Mouse (Mus musculus) left cerebral cortex, adult 11 months (tissue): ENCODE measurements around the gene Vpreb2.
"Not testable (repeated sequence)": the region's sequence is repeated elsewhere in the genome, so short reads cannot be mapped to it uniquely, and the experiment has no call there.

ENCODE experiments used
- DNase-seq: peaks from one replicate; pipeline ENCODE4 v3.0.0; 2022; ENCODE audit warnings: low spot score

Gene Vpreb2

DNA sequence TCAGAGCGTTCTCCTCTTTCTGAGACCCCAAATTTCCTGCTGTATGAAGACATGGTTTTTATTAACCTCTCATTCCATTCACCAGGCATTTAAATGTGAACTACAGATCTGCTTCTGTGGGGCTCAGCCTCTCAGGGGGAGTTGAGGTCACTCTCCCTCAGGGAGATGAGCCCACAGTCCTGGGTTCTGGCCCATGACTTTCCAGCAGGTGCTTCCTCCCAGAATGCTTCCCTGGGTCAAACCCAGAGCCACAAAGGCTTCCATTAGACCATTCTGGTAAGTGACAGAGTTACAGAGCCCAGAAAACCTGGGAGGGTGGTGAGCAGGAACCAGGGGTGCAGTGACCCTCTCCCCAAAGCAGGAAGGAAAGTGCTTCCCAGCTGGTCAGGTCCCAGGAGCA, at the start of gene Vpreb2:
Gene Vpreb2, plus strand, starts transcription at position 301 of the 400 bp plus-strand sequence.
- no peak for DNase-seq

DNA sequence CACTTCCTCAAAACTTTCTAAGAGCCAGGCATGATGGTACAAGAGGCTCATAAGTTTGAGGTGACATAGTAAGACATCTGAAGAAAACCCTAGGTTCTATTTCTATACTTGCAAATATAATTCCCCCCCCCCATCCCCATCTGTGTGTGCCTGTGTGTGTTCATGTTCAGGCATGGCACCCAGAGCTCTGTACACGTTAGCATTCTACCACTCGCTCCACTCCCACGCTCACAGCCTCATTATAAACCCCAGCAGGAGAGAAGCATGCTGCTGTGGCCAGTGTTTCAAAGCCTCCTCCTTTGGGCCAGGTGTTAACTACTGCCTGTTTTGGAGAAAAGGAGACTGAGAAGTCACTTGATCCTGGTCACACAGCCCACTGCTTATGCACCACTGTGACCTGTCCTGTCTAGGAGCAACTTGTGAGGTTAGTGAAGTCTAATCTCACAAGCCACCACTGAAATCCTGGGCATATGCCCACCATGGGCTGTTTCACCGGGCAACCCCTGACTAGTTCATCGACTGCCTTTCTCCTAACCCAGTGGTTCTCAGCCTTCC, 48.2 kb upstream of the Vpreb2 start:
- DNase-seq: no peak

DNA sequence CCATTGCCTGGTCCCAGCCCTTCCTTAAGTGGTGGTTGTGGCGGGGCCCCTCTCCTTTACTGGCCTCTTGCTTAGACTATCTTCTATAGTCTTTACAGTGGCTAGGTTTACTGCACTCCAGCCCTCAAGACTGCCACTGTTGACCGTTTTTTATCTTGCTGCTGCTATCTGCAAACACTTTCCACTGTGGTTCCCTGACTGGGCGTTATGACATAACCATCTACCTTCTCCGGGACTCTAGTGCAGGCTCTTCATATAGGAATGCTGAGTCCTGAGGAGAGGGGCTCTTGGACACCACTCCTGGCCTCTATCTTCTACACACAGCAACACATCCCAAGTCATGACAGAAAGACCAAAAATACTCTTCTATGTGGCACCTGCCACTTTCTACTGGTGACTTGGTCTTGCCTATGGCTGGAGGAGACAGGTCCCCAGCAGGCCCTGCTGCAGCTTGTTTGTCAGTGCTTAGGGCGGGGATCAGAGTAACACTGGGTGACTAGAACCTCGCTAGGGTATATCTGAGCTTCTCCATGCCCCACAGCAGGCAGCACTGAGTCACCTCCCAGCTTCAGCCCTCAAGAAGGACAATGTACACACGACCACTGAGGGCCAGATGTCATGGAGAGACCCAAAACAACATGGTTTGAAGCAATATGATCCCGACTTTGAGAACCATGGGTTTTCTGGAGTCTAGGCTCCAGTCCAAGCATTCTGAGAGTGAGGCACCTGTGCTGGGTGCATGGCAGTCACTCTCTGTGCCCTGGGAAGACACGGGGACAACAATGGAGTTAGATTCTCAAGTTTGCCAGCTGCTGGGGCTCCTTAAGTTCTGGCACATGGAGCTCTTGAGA, 46.4 kb upstream of the Vpreb2 start:
- DNase-seq: no peak

GRCm38 (mm10) chr16:17934445-17934910, 45.8 kb upstream of the Vpreb2 start:
- DNase-seq: no peak

DNA sequence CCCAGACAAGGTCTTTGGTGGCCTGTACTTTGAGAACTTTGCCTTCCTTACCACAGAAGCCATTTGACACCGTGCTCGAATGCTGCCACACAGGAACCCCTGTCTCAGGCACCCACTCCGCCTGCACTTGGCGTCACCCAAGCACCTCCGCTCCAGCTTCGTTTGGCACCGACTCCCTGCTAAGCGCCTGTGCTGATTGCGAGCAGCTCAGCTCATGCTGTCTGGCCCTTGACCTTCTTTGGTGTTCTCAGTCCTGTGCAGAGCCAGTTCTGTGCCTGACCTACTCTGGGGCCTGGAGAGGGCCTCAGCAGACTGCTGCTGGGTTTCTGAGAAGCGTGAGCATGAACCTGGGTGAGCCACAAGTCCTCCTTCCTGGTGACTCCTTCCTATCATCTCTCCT, 43.5 kb upstream of the Vpreb2 start:
- no peak for DNase-seq

DNA sequence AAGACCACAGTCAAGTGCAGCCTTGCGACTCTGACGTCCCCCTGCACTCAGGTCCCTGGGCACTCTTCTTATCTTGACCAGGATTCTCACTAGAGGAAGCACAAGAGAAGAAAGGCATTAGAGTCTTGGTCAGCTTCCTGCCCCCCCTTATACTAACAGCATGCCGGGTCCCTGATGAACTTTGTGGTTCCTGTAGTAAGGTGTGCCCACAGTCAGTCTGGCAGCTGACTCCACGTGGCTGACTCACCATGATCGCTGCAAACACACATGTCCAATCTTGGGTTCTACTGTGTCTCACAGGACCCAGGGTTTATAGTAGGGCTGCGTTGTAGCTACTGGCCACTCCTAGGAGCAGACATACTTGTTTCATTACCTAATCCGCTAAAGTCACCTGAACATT, 42.0 kb upstream of the Vpreb2 start:
- no peak for DNase-seq

DNA sequence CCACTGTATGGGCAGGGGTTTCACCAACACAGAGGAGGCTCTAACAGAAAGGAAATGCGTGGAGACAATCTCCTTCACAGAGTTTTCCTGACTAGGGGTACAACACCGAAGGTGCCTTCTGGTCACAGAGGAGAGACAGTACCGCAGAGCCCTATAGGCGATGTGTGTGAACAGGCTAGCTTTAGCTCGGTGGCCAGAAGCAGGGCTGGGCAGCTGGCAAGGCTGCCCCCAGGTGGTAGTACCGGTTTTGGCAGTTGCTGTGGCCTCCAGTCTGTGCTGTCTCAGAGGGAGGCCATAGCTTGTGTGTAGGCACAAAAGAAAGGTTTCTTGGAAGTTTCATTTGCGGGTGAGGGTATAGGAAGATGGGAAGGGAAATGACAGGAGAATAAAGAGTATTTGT, 41.4 kb upstream of the Vpreb2 start:
- no peak for DNase-seq

- DNase-seq: no peak
These were observed 40.9 kb upstream of the Vpreb2 start for GRCm38 (mm10) chr16:17939255-17939751.

DNA sequence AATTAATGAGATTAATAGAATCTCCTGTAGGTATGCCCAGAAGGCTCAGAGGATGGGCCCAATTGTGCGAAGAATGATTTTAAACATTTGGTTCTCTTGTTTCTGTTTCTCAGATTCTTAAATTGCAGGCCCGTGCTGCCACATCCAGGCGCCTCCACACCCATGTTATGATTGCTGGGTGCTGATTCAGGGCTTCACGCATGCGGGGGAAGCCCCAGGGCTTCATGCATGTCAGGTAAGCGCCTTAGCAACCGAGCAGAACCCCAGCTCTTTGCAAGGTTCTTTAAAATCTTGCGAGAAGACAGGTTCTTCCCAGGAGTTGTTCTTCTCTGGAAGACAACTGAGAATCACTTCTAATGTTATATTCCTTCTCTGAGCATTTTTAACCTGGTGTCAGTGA, 36.8 kb upstream of the Vpreb2 start:
- no peak for DNase-seq

GRCm38 (mm10) chr16:17945081-17945831, 35.0 kb upstream of the Vpreb2 start:
- no peak for DNase-seq

DNA sequence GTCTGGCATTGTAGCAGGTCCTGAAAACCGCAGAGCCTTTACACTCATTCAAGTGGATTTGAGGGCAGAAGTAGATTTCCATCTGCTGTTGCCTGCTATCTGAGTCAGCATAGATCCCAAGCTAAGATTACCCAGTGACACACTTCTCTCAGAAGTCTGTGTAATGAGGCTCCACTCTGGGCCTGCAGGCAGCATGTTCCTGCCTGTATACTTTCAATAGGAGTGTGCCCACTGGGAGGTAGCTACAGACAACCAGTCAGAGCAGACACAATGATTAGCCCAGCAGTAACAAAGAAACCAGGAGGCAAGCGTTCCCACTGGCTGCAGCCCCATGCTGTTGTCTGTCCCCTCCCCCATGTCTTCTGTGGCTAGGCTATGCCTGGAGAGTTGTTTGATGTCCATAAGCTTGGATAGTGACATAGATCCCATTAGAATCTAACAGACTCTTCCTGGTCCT, 30.8 kb upstream of the Vpreb2 start:
- no peak for DNase-seq

DNA sequence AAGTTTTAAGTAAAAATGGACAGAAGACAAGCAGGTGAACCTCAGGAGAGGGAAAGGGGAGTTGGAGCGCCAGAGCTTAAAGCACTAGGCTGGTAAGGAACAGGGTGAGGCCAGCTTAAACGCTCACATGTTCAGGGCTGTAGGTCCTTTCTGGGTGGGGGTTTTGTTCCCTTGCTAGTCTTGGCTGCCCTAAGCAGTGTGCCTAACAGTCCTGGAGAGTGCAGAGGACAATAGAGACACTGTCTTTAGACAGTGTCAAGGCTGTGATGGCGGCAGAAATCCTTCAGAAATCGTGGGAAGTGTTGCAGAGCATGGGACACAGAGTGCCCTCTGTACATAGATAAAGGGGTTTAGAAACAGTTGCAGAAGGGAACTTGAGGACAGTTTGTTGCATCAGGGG, 30.2 kb upstream of the Vpreb2 start:
- DNase-seq: no peak

GRCm38 (mm10) chr16:17951618-17952017, 28.6 kb upstream of the Vpreb2 start:
- no peak for DNase-seq

DNA sequence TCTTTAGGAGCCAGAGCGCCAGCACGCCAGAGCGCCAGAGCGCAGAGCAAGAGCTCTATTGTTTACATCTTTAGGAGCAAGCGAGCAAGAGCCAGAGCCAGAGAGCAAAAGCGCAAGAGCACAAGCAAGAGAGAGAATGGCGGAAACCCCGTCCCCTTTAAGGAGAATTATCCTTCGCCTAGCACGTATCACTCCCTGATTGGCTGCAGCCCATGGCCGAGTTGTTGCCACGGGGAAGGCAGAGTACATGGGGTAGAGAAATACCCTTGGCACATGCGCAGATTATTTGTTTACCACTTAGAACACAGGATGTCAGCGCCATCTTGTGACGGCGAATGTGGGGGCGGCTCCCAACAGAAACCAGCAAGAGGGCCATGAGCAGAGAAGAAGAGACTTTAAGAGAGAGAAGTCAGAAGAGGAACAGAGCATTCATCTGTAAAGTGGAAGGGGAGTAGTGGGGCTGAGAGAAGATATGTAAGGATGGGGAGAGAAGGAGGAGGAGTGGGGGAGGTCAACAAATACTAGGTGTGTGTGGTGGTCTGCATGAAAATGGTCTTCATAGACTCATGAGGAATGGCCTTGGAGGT, 24.1 kb upstream of the Vpreb2 start:
- DNase-seq: not testable (repeated sequence)

DNA sequence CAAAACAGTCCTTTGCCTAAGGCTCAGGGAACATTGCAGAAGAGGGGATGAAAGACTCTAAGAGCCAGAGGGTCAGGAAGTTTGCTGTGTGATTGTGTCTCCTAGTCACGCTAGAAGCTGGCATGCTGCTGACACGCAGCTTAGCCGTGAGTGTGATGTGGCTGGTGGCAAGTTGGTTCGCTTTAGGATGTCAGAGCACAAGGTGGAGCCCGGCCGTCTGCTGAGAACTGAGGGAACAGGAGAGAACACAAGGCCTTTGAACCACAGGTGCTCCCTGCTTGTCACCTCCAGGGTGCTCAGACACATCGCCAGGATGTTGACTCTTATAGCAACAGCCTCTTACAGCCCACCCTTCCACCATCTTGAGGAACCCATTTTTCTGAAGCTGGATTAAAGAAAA, 18.1 kb upstream of the Vpreb2 start:
- no peak for DNase-seq

DNA sequence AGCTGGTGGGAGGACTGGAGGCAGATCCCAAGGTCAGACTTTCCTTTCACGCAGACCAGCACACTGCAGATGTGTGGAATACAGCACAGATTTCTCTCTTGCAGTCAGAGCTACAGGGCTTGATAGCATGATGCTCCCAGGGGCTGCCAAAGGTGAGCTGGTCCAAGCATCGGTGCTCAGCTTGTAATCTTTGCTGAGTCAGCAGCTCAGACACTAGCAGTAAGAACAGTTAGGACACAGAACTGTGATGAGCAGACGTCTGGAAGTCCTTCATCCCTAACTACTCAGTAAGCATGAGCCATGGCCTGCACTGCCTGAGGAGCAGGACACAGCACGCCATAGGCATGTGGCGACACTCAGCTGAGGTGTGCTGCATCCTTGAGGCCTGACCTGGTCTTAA, 8.4 kb upstream of the Vpreb2 start:
- DNase-seq: no peak

GRCm38 (mm10) chr16:17977840-17978239, 2.4 kb upstream of the Vpreb2 start:
- DNase-seq: not testable (repeated sequence)

DNA sequence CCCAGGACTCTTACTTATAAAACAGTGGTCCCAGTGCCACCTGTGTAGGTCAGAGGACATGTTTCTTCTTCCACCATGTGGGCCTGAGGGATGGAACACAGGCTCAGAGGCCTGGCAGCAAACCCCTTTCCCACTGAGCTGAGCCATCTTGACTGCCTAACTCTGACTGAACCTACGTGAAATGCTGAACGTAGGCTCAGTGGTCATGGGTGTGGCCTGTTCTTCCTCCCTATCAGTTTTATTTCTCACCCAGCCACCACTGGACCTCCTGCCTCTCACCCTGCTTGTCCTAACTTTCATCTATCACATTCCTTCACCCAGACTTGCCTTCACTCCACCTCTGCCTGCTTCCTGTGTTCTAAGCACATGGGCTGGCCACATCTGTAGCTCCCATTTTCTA, 3.0 kb downstream of the Vpreb2 start:
- no peak for DNase-seq

DNA sequence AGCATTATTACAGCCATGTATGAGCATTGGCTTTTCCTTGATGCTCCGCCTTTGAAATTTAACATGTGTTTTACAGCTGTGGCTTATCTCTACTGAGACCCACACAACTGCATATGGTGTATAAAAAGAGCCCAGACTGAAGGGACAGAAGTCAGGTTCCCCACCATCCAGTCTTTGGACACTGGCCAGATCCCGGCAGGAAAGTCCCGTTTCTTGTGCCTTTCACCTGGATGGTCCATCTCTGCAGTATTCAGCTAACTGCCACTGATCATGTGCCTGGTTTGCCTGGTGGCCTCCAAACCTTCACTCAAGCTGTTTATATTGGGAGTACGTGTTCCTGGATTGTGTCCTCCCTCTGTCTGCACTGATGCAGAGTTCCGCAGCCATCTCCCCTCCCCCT, 4.0 kb downstream of the Vpreb2 start:
- no peak for DNase-seq

- DNase-seq: no peak
These were observed 4.8 kb downstream of the Vpreb2 start for GRCm38 (mm10) chr16:17985078-17985477.

DNA sequence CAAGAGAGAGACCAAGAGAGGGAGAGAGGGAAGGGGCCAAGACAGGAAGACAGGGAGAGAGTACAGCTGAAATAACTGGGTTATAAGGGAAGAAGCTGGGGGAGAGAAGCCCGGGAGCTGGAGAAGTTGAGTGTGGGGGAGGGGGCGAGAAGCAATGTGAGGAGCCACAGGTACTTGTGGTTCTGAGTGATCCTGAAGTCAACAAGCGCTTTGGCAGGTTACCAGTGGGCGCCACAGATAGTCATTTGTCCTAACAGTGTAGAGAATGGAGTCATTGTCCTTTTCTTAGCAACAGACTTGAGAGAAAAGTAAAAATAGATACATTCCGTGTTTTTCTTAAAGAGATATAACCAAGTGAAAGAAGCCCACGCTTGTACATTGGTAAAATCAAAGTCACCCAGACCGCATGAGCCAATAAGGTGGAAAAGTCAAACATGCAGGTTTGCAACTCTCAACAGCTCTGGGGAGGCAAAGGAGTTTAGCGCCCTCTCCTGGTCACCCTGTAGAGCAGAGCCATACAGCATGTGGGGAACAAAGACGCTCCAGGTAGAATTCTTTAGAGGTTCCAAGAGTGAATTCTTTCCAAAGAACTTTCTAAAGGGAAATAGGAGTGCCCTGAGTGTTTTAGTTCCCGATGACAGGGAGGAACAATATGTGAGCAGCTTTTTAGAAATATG, 6.4 kb downstream of the Vpreb2 start:
- DNase-seq: peak; percentile 4

GRCm38 (mm10) chr16:17987703-17988102, 7.5 kb downstream of the Vpreb2 start:
- no peak for DNase-seq
